Mouse (Mus musculus): ENCODE measurements around the gene Dnajb12.

Gene Dnajb12

DNA sequence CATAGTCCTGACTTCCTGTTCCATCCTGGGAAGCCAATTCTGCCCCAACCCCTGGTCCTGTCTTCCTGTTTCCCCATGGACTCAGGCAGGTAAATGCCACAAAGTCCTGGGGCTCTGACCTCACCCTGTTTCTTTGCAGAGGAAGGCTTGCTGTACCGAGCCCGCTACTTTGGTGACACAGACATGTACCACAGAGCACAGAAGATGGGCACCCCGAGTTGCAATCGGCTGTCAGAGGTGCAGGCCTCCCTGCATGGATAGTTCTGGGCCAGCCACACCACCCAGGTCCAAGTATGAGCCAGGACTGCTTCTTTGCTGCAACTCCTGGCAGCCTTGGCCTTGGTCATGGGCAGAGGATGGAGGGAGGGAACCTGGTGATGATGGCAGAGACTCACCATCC, 16.9 kb downstream of the Dnajb12 start:
- no peak for DNase-seq (ENCODE audit: low read depth, low spot score)

DNA sequence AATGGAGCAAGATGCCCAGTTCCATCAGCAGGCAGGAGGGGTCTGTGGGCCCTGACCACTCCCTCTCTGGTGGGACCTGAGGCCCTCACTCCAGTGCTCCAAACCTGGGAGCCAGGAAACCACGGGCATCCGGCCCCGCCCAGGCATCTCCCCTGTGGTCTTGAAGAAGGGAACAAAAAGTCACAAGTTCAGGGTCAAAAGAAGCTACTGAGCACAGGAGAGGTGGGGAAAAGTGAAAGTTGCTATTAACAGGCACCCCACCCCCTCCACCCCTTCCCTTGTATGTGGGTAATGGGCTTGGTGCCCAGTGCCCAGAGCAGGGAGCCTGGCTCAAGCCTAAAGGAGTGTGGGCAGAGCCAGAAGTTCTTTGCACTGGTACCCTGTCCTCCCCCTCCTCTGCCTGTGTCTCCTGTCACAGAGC, 17.6 kb downstream of the Dnajb12 start:
- no peak for DNase-seq (ENCODE audit: low read depth, low spot score)

DNA sequence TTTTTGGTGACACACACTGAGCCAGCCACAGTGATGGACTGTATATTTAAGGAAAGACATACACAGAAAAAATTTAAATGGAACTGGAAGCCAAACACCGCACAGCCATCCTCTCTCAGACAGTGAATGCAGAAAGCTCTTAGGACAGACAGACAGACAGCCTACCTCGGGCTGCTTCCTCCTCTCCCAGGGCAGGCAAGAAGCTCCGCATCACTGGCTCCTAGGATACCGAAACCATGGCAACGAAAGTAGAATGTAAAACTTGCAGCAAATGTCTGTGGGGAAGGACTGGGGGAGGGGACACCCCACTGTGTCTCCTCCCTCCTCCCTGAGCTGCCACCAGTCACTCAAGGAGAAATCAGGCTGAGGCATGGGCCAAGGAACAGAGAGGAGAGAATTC, 18.2 kb downstream of the Dnajb12 start:
- peak; percentile 77 for DNase-seq (ENCODE audit: low read depth, low spot score)

DNA sequence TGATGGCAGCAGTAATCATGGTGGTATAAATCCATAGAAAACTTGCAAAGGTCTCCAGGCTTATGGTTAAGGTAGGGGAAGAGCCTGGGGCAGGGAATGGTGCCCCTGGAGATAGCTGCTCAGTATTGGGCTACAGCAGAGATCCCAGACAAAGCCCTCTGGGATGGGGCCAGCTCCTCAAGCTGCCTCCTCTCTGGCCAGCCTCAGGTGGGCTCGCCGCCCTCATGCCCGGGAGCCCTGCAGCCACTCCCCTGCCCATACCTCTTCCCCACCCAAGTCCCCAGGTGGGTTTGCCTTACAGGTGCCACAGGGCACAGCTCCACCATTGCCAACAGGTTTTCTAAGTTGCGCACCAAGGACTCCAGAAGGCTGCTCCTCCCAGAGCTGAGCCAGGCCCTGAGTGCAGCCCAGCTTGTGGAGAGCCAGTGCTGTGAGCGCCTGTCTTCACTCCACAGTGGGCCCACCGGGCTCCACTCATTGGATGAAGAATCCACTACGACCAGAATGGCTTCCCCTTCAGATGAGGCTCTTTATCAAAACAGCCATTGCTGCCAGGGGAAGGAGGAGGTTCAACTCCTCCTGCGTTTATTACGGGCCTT, 18.9 kb downstream of the Dnajb12 start:
- no peak for DNase-seq (ENCODE audit: low read depth, low spot score)

DNA sequence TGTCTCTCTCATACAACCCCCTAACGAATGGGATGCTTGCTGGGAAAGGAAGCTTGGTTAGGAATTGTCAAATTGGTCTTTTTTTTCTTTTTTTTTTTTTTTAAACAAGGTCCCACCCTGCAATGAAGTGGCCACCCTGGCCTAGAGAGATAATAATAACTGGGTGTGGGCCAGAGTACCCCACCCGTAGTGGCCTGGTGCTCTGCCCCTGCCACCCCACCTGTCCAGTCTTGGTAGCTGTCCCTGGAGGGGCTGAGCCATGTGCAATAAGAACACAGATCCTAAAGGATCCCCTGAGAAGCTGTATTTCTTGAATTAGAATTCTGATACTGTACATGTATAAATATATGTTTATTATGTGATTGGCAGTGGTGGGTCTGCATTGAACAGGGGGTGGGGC, 19.6 kb downstream of the Dnajb12 start:
- DNase-seq (ENCODE audit: low read depth, low spot score), result no peak

DNA sequence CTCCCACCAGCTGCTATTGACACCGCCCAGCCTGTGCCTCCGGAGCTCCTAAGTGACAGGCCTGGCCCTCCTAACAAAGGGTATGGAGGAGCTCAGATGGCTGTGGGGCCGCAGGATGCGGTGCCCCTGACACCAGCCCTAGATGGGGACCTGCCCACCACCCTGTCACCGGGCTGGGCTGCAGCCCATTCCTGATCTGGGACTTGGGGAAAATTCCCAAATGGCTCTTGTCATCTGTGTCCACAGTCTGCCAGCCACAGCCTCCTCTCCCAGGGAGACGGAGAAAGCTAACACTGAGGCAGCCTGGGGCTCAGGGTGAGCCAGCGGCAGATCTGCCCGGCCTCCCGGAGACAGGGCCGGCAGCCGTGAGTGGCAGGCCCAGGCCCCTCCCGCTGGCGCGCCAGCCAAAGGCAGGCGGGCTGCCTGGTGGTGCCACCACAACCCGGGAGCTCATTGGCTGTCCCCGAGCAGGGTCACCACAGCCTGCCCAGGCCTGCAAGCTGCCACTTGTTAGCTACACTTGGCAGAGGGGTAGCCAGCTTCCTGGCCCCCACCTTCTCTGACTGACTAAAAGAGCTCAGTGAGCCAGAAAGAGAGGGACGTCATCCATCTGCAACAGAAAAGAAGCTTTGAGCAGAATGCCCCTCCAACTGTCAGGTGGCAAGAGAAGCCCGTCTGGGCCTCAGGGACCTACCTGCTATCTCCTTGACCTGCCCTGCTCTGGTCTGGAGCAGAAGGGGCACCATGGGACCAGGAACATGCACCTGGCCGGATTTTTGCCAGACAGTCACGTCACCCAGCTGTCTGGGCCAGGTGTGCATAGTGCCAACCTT, 20.2 kb downstream of the Dnajb12 start:
- DNase-seq (ENCODE audit: low read depth, low spot score), result peak; percentile 89

DNA sequence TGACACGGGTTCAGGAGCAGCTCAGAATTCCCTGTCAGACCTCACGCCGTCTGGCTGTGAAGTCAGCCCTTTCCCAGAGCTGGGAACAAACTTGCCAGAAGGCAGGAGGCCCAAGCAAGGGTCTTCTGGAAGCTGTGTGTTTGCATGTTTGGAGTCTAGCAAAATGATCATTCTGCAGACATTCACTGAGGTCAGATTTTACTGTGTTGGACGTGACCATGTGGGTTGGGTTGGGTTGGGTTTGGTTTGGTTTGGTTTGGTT, 20.7 kb downstream of the Dnajb12 start:
- no peak for DNase-seq (ENCODE audit: low read depth, low spot score)

DNA sequence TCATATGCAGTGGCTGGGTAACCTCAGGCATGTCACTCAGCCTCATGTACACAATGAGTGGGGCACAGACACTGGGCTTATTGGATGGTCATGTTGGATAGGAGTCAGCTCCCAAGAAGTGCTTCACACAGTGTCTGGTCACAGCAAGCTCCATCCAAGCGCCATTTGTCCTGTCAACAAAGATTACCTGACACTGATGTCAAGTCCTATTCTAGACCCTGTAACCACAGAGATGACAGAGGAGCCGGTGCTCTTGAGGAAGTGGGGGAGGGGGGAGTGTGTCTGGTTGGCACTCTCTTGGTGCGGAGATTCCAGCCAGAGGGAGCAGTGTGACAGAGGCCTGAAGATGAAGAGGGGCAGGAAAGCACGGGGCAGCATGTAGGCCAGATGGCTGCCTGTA, 21.6 kb downstream of the Dnajb12 start:
- DNase-seq (ENCODE audit: low read depth, low spot score), result no peak

DNA sequence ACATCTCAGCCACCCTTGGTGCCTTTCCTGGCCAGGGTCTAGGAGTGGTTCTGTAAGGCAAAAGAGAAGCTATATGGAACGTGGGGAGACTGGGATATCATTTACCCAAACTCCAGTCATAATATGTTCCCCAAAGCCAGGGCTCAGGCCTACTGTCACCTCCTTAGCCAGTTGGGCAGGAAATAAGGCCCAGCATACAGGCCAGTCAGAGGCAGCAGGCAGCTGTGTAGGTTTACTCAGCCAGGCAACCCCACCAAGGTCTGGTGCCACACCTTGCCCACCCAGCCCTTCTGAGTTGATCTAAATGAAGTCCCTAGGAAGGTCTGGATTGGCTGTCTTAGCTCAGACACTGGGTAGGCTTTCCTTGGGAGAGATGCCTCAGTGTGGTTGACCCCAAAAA, 22.1 kb downstream of the Dnajb12 start:
- DNase-seq (ENCODE audit: low read depth, low spot score), result no peak

DNA sequence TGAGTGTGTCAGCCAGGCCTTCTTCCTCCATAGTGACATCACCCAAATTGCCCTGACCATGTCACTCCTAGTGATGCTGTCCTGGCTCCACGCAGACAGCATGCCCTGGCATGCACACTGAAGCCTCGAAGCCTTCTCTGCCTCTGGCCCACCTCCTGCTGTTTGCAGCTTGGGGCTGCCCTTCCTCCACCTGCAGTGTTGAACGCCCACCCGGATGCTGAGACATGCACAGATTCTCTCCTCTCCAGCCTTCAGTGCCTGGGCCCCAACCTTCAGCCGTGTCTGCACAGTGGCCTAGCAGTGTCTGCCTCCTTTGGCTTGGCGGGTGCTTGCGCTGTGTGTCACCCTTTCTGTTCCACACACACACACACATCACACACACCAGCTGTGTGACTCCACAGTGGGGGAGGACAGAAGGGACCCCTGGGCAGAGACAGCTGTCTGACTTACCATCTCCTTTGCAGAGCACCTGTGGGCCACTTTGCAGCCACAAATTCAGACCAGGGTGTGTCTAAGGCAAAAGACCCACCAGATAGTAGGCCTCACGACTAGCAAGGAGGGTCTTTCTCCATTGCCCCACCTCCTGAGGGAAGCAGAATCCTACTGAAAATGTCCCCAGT, 22.7 kb downstream of the Dnajb12 start:
- DNase-seq (ENCODE audit: low read depth, low spot score), result no peak

DNA sequence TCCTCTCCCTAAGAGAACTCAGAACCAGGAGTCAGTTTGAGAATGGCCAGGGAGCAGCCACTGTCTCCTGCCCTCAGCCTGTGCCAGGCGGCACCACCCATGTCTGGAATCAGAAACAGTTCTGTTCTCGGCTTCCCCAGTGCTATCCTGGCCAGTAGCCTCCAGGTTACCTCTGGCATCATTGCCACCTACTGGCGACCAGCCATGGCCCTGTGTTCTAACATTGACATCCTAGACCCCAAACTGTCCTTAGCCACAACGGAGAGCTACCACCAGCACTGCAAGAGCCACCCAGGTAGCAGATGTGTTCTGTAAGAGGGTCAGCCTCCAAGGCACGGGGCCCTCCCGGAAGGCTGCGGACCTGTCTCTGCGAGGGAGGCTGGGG, 23.2 kb downstream of the Dnajb12 start:
- DNase-seq (ENCODE audit: low read depth, low spot score), result no peak

DNA sequence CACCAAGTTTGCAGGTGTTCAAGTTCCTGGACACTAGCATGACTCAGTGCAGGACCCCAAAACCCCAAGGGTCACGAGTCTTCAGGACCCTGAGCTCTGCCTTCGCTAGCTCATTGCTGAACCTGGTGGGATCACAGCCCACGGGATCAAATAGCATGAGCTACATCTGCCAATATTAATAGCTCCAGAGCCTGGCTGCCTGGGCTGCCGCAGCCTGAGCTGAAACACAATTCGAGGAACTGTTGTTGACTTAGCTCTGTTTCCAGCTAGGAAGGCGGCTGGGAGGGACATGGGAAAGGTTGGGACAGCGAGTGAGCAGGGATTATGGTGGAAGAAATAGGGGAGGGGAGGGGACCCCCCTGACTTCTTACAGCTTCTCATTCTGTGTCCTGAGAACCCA, 23.8 kb downstream of the Dnajb12 start:
- DNase-seq (ENCODE audit: low read depth, low spot score), result no peak

DNA sequence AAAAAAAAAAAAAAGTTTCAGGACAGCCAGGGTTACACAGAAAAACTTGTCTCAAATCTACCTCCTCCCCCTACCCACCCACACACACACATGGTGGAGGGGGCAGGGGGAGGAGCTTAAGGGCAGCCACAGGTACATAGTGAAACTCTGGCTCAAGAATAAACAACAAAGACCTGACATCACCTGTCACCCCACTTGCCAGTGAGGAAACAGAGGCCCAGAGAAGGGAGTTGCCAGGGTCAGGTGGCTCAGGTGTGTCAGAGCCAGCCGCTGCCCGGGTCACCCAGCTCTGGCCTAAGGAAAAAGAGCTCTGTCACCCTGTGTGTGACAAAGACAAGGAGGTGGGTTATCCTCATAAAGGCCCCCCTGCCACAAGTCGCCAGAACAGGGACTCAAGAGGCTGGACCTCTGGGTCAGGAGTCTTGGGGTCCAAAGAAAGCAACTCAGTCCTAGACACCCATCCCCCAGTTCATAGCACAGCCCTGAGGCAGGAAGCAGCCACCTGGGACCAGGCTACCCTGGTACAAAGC, 27.8 kb downstream of the Dnajb12 start:
- DNase-seq (ENCODE audit: low read depth, low spot score), result no peak

DNA sequence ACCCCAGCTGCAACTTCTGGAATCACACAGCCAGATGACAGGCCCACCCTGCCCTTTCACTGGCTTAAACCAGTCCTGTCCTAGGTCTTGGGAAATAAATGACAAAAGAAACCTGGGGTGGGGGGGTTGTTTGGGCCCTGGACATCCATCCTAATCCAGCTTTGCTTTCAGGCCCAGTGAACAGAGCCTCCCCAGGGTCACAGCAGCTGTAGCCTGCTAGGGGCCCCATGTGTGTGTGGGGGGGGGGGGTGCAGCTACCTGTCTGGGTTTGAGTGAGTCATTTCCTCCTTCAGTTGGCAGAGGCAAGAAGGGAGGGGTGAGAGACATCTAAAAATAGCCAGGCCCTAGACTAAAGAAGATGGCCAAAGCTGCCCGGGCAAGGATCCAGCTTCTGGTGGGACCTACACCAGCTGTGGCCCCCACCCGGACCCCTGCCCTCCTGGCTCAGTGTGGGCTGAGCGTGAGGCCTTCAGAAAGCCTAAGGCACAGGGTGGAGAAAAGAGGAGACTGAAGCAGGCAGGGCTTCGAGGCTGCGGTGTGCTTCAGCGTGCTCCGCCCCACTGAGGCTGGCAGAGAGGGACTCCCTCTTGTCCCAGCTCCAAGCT, 28.4 kb downstream of the Dnajb12 start:
- DNase-seq (ENCODE audit: low read depth, low spot score), result peak; percentile 96

DNA sequence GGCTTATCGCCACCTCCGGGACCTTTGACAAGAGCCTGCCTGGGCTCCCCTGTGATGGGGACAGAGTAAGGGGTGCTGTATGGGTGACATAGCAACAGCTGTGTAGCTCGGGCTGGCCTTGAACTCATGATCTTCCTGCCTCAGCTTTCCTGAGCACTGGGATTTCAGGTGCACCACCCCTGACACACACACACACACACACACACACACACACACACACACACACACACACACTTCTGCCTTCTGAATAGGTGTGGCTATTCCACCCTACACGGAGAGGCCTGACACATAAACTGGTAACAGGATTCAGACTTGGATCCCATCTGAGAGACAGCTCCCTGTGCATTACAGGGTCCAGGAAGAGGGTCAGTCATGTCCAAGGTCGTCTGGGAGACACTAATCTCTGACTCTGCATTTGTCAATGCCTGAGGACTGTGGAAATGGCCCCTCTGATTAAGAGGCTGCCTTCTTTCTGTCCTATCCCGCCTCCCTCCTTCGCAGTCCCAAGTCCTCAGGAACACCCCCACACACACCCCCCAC, 29.5 kb downstream of the Dnajb12 start:
- peak; percentile 70 for DNase-seq (ENCODE audit: low read depth, low spot score)

DNA sequence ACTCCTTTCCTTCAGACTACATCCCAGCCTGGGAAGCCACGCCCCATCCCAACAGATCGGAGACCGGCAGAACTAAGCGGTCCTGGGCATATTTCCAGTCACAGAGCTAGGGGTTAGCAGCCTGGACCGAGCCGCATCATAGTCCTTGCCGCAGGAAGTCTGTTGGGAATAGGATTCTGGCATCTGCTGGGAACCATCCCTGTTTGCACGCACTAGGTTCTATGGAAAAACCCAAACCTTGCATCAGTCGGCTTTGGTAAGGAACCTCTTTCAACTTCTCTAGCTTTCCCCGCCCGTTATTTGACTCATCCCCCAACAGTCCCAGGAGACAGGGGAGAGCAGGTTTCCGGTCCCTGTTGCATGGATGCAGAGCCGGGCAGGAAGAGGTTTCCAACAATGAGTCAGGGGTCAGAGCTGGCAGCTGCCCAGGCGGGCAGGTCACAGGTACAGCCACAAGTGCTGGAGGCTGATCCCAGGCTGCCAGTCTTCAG, 30.0 kb downstream of the Dnajb12 start:
- peak; percentile 100 for DNase-seq (ENCODE audit: low read depth, low spot score)

DNA sequence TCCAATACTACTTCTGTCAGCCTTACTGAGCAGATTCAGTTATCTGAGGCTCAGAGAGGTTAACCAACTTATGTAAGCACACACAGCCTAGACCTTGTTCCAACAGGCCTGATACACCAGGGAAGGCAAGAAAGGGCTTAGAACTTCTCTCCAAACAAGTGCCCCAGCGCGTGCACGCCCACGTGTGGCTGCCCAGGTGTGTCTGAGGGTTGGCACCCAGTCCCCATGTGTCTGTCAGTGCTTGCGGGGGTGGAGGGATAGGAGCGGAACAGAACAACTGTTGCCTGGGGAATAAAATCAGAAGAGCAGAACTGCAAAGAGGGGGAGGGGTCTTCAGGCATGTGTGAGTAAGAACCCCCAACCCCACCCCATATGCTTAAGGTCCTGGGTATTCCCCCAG, 31.7 kb downstream of the Dnajb12 start:
- DNase-seq (ENCODE audit: low read depth, low spot score), result no peak

DNA sequence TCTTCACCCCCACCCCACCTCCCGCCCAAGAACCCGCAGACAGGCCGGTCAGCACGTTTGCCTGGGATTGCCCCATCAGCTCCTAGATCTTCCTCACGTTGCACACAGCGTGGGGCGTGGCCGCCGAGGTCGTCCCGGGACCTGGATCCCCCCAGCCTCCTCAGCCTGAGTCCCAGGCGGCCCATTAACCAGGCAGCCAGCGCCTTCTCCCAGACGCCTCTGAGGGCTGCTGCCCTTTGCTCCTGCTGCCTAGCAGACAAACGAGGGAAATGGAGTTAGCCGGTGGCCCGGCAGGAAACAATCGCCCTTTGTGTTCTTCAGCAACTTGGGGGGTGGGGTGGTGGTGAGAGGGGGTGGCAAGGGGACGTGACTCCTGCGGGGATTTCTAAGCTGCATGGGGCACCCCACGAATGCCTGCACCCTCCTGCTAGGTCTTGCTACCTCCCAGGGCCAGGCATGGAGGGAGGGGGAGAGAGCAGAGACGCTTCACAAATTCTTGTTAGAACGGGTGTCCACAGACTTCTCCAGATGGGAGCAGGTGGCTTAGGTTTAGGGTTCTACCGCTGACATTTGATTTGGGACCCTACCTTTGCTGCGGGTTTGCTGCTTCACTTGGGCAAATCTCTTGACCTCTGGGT, 32.3 kb downstream of the Dnajb12 start:
- no peak for DNase-seq (ENCODE audit: low read depth, low spot score)

DNA sequence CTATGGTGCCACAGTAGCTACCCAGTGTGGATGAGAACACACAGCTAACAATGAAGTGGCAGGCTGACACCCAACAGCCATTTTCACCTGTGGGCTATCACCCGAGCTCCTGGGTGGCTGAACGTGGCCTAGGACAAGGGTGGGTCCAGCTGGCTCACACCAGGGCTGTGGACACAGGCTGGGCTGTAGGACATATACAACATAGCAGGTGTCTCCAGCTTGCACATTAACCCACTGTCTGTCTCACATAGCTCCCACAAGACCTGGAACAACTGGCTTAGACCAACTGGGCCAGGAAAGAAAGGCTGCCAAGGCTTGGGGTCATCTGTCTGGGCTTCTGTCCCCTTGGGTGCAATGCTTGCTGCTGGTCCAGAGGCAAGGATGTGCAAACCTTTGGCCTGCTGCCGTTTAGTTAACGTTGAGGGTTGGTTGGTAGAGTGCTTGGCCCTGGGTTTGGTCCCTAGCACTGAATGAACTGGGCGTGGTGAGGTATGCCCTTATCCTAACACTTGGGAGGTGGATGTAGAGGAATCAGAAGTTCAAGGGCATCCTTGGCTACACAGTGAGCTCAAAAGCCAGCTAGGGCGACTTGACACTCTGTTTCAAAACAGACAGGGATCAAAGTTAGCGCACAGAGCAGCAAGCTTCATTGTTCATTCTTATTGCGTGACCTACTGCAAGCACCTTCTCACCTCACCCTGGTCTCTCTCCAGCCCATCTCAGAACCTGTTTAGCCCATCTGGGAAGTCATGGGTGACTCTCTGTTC, 36.0 kb downstream of the Dnajb12 start:
- no peak for DNase-seq (ENCODE audit: low read depth, low spot score)

DNA sequence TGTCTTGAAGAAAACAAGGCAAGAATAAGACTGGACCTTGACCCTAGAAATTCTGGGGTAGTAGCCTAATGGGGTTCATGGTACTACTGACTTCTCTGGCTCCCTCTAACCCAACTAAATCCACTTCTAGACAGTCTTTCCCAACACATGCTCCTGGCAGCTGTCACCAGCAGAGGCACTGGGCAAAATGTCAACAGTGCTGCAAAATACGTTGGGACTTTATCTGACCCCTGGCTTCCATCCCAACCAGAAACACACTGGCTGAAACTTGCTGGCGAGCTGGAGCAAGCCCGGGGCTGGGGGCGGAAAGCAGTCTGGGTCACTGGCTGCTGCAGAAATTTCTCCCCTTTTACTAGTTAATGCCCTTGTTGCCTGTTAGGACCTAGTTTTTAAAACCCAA, 36.8 kb downstream of the Dnajb12 start:
- DNase-seq (ENCODE audit: low read depth, low spot score), result peak; percentile 86

DNA sequence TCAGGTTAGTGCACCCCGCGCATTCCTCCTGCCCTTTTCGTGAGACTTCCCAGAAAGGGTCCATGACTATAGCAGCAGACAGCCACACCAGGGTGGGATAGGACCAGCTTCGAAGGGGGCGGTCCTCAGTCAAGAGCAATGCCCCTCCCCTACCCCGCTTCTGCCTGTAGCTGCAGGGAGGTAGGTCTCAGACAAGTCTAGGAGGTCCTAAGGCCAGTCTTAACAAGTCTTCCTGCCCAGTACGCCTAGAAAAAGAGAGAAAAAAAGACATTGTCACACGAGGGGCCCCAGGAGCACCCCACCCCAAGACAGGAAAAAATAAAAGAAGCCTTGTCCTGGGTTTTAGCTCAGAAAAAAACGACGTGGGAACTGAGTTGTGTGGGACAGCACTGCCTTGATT, 37.3 kb downstream of the Dnajb12 start:
- no peak for DNase-seq (ENCODE audit: low read depth, low spot score)
